Mouse (Mus musculus) midbrain, embryonic 15.5 days (tissue): ENCODE measurements around the gene Selenon. TPM values are rescaled to one million over a fixed set of nuclear protein-coding genes. Genes with fewer than 3 reads are reported as not detected.

Source experiments
- ATAC-seq: fragments of 200-750 bp; cut with Nextera tagmentation; replicated peaks from 2 replicates; pipeline ENCODE4 v1.8.0; 2017; ENCODE audit warnings: moderate TSS enrichment
- H3K27ac ChIP-seq: fragments of 300-500 bp; sonication (generic); 2 replicates; pipeline ENCODE4 v1.5.1; 2015; ENCODE audit warnings: mild to moderate bottlenecking, inconsistent platforms
- H3K27me3 ChIP-seq: fragments of 300-500 bp; sonication (generic); replicated peaks from 2 replicates; pipeline ENCODE4 v1.6.1; 2015; ENCODE audit warnings: inconsistent platforms
- H3K36me3 ChIP-seq: fragments of 300-500 bp; sonication (generic); replicated peaks from 2 replicates; pipeline ENCODE4 v1.6.1; 2015; ENCODE audit warnings: inconsistent platforms
- H3K4me1 ChIP-seq: fragments of 300-500 bp; sonication (generic); 2 replicates; pipeline ENCODE4 v1.6.1; 2015; ENCODE audit warnings: inconsistent platforms
- H3K4me2 ChIP-seq: fragments of 300-500 bp; sonication (generic); 2 replicates; pipeline ENCODE4 v1.6.1; 2015; ENCODE audit warnings: inconsistent platforms, mild to moderate bottlenecking, moderate library complexity
- H3K4me3 ChIP-seq: fragments of 300-500 bp; sonication (generic); 2 replicates; pipeline ENCODE4 v1.5.1; 2015; ENCODE audit warnings: mild to moderate bottlenecking, inconsistent platforms
- H3K9ac ChIP-seq: fragments of 300-500 bp; sonication (generic); 2 replicates; pipeline ENCODE4 v1.6.1; 2015; ENCODE audit warnings: mild to moderate bottlenecking, inconsistent platforms
- H3K9me3 ChIP-seq: fragments of 300-500 bp; sonication (generic); 2 replicates; pipeline ENCODE4 v1.6.1; 2016; ENCODE audit warnings: inconsistent platforms
- WGBS: fragments of 180-500 bp; shearing (Covaris S2); methylation state at CpG from one replicate; pipeline ENCODE4 v1.1.7; 2015; ENCODE audit warnings: mixed read lengths; 5-methylcytosine and 5-hydroxymethylcytosine counted together
- polyA plus RNA-seq: library from polyadenylated mRNA; unstranded; fragments of >200 nt; fragmentation: Nextera tagmentation; extraction: Ambion mirVana; gene quantifications from 2 replicates; pipeline ENCODE4 v1.2.1, GENCODE M21; 2015

Gene Selenon
- polyA plus RNA-seq, 1 experiment from 2014 or later, result 28.3 TPM

DNA sequence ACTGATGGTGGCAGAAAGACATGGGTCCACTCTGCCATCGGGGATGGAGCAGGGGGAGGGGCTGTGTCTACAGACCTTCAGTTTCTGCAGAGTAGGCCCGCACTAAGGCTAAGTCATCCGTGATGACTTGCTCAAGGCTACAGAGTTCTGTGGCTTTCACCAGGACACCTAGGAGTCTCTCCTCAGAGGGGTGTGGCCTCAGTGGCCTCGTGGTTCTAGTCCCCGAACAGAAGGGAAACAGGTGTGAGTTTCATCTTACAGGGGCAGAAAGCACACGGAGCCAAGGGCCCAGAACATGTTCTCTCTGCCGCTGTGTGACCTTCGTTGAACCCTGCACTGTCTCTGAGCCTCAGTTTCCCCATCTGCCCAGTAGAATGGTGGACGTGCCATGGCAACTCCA lies 36.3 kb upstream of the Selenon start:
- Histone ChIP-seq H3K27ac (no peak overlapping the region), H3K27me3 (no peaks in the 10 kb centered on the region), H3K4me1 (peaks cover 21% of the 10 kb centered on the region), H3K9ac (no peak overlapping the region), H3K36me3 (no peaks in the 10 kb centered on the region), H3K4me2 (no peak overlapping the region), H3K4me3 (no peak overlapping the region), H3K9me3 (no peaks in the 10 kb centered on the region)
- no peak for ATAC-seq
- WGBS, result 90% methylated on average over 9 of the region's 9 CpGs

DNA sequence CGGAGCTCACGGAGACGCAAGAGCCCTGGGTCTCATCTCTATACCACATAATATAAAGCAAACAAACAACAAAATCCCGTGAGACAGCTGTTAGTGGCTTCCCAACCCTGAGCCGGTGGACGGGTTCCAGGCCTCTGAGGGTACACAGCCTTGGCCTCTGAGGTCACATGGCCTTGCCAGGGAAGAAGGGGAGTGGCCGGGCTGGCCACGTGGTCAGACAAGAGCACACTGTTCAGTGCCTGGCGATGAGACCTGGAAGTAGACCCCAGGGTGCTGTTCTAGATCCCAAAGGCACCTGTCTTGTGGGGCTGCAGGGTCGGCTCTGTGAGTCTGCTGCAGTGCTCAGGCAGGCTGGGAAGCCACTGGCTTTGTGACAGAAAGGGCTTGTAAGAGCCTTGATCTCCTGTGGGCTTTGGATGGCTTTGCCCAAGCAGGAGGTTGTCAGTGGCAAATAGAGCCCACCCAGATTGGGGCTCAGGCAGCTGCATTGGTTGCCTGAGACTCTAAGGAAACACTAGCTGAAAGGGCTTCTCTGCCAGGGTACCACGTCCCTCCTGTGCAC lies 35.8 kb upstream of the Selenon start:
- Histone ChIP-seq H3K9me3 (no peaks in the 10 kb centered on the region), H3K4me2 (no peak overlapping the region), H3K27me3 (no peaks in the 10 kb centered on the region), H3K27ac (no peak overlapping the region), H3K36me3 (no peaks in the 10 kb centered on the region), H3K4me3 (no peak overlapping the region), H3K9ac (no peak overlapping the region), H3K4me1 (peaks cover 21% of the 10 kb centered on the region)
- no peak for ATAC-seq
- WGBS, result 67% methylated on average over 11 of the region's 11 CpGs

DNA sequence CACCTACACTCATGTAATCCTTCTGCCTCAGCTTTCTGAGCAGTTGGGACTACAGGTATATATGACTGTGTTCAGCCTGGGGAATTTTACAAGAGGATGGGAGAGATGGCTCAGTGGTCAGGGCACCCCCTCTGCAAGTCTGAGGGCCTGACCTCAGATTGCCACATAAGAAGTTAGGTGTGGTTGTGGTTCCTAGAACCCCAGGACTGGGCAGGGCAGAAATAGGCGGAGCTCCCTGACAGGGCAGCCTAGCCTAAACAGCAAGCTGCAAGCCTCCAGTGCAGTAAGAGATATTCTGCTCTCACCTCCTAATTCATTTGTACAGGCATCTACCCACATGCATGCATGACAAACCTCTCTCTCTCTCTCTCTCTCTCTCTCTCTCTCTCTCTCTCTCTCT lies 34.7 kb upstream of the Selenon start:
- no peak overlapping the region for H3K4me2 ChIP-seq
- 82% methylated on average over 1 of the region's 1 CpGs for WGBS
- H3K9me3 ChIP-seq, result no peaks in the 10 kb centered on the region
- no peaks in the 10 kb centered on the region for H3K27me3 ChIP-seq
- ATAC-seq, result no peak
- H3K27ac ChIP-seq, result no peak overlapping the region
- H3K4me1 ChIP-seq, result peaks cover 15% of the 10 kb centered on the region
- no peaks in the 10 kb centered on the region for H3K36me3 ChIP-seq
- H3K4me3 ChIP-seq, result no peak overlapping the region
- H3K9ac ChIP-seq, result no peak overlapping the region

DNA sequence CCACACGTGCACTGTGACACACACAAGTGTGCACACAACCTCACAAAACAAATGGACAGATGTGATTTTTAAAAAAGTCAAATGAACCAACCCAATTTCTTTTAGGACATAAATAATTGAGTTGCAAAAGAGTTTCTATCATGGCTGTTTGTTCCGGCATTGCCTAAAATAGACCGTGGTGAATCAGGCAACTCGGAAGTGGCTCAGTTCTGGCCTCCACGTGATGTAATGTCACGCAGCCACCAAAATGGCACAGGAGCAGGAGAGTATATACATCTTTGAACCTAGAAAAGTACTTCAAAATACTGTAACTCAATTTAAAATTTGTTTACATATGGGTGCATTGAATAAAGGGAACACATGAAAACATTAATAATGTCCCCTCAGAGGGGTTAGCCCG lies 34.2 kb upstream of the Selenon start:
- no peak overlapping the region for H3K4me3 ChIP-seq
- ATAC-seq, result no peak
- H3K27me3 ChIP-seq, result no peaks in the 10 kb centered on the region
- no peak overlapping the region for H3K27ac ChIP-seq
- H3K4me1 ChIP-seq, result peaks cover 13% of the 10 kb centered on the region
- no peak overlapping the region for H3K9ac ChIP-seq
- no peak overlapping the region for H3K4me2 ChIP-seq
- 79% methylated on average over 7 of the region's 7 CpGs for WGBS
- no peaks in the 10 kb centered on the region for H3K9me3 ChIP-seq
- no peaks in the 10 kb centered on the region for H3K36me3 ChIP-seq

DNA sequence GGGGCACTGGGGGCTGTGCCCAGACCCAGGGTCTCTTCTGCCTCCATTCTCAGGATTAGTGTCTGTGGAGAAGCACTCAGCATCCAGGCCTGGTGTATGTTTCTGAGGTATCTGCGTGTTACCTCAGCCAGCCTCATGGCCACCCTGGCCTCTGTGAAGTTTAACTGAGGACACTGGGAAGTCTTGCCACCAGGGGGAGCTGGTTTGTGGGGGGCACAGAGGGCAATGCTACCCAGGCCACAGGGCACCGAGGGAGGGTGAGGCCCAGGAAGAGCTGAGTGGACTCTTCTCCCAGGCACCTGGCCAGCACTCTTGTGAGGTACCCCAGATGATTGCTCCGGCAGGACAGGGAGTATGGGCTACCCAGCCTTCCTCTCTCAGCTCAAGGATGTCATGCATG lies 31.5 kb upstream of the Selenon start:
- Histone ChIP-seq H3K27ac (no peak overlapping the region), H3K9me3 (no peaks in the 10 kb centered on the region), H3K36me3 (no peaks in the 10 kb centered on the region), H3K9ac (no peak overlapping the region), H3K4me3 (no peak overlapping the region), H3K4me2 (no peak overlapping the region), H3K27me3 (no peaks in the 10 kb centered on the region), H3K4me1 (peaks cover 19% of the 10 kb centered on the region)
- 72% methylated on average over 3 of the region's 3 CpGs for WGBS
- ATAC-seq, result no peak

DNA sequence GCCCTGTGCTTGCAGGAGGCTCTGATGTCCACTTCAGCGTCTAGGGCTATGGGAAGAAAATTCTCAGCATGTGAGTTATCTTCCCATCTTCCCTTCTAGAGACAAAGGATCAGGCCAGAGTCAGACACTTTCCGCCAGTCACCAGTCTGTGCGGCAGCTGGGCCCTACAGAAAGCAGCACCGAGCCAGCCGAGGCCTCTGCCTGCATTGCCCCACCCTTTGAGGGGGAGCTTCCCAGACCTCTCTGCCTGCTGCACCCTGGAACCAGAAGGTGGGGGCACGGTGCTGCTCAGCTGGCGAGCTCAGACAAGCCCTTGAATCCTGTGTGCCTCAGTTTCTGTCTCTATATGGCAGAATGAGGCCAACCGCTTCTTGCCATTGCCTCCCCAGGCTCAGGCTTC lies 29.4 kb upstream of the Selenon start:
- H3K27me3 ChIP-seq, result no peaks in the 10 kb centered on the region
- 46% methylated on average over 8 of the region's 8 CpGs for WGBS
- H3K36me3 ChIP-seq, result no peaks in the 10 kb centered on the region
- H3K9me3 ChIP-seq, result no peaks in the 10 kb centered on the region
- H3K4me2 ChIP-seq, result no peak overlapping the region
- no peak overlapping the region for H3K4me3 ChIP-seq
- no peak for ATAC-seq
- peaks cover 19% of the 10 kb centered on the region for H3K4me1 ChIP-seq
- no peak overlapping the region for H3K27ac ChIP-seq
- no peak overlapping the region for H3K9ac ChIP-seq

DNA sequence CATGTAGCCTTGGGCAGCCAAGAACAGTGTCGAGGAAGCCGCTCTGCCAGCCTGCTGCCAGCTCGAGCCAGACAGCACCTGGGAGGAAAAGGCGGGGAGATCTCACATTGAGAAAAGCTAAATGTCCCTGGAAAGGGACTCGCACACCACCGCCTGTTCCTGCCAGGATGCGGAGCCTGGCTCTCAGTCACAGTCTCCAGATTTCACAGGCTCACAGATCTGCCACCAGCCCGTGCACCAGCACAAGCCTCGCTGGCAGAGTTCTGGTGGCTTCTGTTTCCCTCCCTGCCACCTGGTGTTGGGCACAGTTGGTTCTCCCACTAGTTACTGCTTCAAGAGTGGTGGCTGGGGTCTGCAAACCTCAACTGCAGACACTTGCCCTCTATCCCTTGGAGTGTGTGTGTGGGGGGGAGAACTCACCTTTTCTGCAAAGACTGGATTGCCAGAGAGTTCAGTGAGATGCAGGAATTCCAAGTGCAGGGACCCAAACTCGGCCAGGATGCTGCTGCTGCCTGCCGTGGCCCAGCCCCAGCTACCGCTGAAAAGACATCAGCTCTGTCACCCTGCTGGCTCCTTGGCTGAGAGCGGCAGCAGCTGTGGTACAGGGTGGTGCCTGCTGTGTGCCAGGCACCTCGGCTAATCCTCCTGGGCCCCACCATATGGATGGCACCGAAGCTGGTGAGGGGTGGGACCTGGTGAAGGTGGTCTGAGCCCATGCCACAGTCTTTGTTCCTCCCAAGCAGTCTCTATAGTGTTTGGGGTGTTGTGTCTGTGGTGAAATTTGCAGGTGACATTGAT lies 28.6 kb upstream of the Selenon start:
- Histone ChIP-seq H3K4me1 (peaks cover 24% of the 10 kb centered on the region), H3K27ac (0 out of 2 replicates have a peak overlapping the region, but pooled peaks have one; percentile 26), H3K9me3 (no peaks in the 10 kb centered on the region), H3K4me3 (no peak overlapping the region), H3K36me3 (no peaks in the 10 kb centered on the region), H3K4me2 (no peak overlapping the region), H3K9ac (no peak overlapping the region), H3K27me3 (no peaks in the 10 kb centered on the region)
- no peak for ATAC-seq
- 71% methylated on average over 15 of the region's 15 CpGs for WGBS

DNA sequence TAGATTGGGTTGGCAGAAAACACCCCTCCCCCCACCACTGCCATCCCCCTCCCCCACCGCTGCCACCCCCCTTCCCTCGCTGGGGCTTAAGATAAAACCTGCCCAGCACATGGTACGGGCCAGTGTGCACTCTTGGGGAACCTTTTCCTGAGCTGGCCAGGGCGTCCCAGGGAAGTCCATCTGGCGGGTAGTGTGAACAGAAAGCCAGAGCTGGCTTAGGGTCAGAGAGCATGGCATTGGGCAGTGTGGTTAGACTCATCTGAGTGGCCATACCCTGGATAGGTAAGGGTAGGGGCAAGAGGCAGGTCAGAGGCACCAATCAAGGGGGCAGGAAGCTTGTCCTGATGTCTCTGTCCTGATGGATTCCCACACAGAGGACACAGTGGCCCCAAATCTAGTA lies 27.7 kb upstream of the Selenon start:
- H3K4me3 ChIP-seq, result no peak overlapping the region
- WGBS, result 23% methylated on average over 5 of the region's 5 CpGs
- H3K36me3 ChIP-seq, result no peaks in the 10 kb centered on the region
- no peaks in the 10 kb centered on the region for H3K9me3 ChIP-seq
- H3K27ac ChIP-seq, result 0 out of 2 replicates have a peak overlapping the region, but pooled peaks have one; percentile 26
- no peak overlapping the region for H3K4me2 ChIP-seq
- no peak for ATAC-seq
- H3K27me3 ChIP-seq, result no peaks in the 10 kb centered on the region
- H3K9ac ChIP-seq, result no peak overlapping the region
- peaks cover 26% of the 10 kb centered on the region for H3K4me1 ChIP-seq

DNA sequence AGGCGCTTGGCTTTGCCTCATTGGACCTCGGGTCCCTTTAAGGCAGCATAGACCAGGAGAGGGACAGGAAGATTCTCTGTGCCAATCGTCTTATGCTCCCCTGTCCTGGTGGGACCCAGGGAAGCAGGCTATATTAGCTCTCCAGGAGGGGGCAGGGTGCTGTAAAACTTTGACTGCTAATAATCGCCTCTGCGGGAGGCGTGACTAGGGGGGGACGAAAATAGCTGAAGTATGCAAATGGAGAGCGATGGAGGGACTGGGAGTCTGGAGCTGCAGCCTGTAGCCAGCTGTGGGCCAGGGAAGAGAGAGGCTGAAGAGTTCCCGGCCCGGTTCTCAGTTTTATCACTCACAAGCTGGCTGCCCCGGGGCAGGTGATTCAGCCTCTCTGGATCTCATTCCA lies 27.2 kb upstream of the Selenon start:
- Histone ChIP-seq H3K27ac (no peak overlapping the region), H3K9me3 (no peaks in the 10 kb centered on the region), H3K27me3 (no peaks in the 10 kb centered on the region), H3K4me3 (no peak overlapping the region), H3K4me1 (peaks cover 26% of the 10 kb centered on the region), H3K9ac (no peak overlapping the region), H3K4me2 (no peak overlapping the region), H3K36me3 (no peaks in the 10 kb centered on the region)
- ATAC-seq, result no peak
- 15% methylated on average over 11 of the region's 11 CpGs for WGBS

DNA sequence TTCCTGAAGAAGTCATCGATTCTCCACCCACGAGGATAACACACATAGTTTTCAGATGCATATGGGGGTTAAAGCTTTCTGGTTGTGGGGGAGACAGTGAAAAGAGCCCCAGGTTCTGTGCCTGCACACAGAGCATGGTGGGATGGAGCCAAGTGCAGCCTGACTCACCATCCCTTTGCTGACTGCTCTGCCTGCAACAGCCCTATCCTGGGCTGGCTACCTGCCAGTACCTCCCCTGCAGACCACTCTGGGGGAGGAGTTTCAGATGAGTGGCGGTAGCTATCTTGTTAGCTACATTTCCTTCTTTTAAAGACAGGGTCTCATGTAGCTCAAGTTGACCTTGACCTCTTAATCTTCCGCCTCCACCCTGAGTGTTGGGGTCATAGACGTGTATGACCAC lies 26.4 kb upstream of the Selenon start:
- Histone ChIP-seq H3K4me1 (peaks cover 26% of the 10 kb centered on the region), H3K9me3 (no peaks in the 10 kb centered on the region), H3K4me2 (no peak overlapping the region), H3K36me3 (no peaks in the 10 kb centered on the region), H3K4me3 (no peak overlapping the region), H3K27me3 (no peaks in the 10 kb centered on the region), H3K27ac (no peak overlapping the region), H3K9ac (no peak overlapping the region)
- ATAC-seq, result no peak
- WGBS, result 70% methylated on average over 5 of the region's 5 CpGs

DNA sequence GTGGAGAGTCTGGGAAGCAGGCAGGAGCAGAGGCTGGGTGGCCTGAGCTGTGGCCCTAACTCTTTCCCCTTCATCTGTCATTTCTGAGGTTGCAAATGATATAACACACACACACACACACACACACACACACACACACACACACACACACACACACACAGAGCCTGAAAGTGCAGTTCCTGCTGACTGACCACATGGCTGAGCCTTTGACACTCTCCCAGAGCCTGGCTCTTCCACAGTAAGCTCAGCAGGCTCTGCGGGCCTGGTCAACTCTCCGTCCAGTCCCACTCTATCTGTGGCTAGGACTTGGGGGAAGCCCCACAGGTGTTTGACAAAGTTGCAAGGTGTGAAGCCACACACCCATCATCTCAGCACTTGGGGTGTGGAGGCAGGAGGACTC lies 25.3 kb upstream of the Selenon start:
- Histone ChIP-seq H3K9me3 (no peaks in the 10 kb centered on the region), H3K36me3 (no peaks in the 10 kb centered on the region), H3K4me1 (peaks cover 30% of the 10 kb centered on the region), H3K4me3 (no peak overlapping the region), H3K4me2 (no peak overlapping the region), H3K27me3 (no peaks in the 10 kb centered on the region), H3K27ac (no peak overlapping the region), H3K9ac (no peak overlapping the region)
- ATAC-seq, result no peak
- WGBS, result 89% methylated on average over 2 of the region's 2 CpGs

DNA sequence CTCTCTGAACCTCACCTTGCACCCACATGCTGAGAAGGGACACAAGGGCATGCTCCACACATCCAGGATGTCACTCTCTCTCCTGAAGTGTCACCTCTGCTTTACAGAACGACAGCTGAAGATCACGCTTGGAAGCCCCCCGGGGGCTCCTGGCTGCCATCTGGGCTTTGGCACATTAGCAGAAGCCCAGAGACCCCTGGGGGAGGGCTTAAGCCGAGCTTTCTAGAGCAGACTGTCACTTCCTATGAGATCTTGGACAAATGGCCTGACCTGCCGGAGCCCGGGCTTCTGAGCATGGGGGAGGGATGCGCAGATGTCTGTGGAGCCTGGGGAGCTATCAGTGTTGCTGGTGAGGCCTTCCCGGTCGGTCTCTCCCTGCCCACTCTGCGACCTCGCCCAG lies 23.5 kb upstream of the Selenon start:
- Histone ChIP-seq H3K36me3 (no peaks in the 10 kb centered on the region), H3K27me3 (no peaks in the 10 kb centered on the region), H3K27ac (no peak overlapping the region), H3K4me3 (no peak overlapping the region), H3K4me2 (no peak overlapping the region), H3K4me1 (peaks cover 28% of the 10 kb centered on the region), H3K9me3 (no peaks in the 10 kb centered on the region), H3K9ac (no peak overlapping the region)
- 40% methylated on average over 11 of the region's 11 CpGs for whole genome bisulfite sequencing
- no peak for ATAC-seq
